Mouse (Mus musculus): ENCODE results near the gene Etl4. TPM values are rescaled to one million over a fixed set of nuclear protein-coding genes. Genes with fewer than 3 reads are reported as not detected.

Gene Etl4
- polyA plus RNA-seq, 1 experiment, result 19.0 TPM

DNA sequence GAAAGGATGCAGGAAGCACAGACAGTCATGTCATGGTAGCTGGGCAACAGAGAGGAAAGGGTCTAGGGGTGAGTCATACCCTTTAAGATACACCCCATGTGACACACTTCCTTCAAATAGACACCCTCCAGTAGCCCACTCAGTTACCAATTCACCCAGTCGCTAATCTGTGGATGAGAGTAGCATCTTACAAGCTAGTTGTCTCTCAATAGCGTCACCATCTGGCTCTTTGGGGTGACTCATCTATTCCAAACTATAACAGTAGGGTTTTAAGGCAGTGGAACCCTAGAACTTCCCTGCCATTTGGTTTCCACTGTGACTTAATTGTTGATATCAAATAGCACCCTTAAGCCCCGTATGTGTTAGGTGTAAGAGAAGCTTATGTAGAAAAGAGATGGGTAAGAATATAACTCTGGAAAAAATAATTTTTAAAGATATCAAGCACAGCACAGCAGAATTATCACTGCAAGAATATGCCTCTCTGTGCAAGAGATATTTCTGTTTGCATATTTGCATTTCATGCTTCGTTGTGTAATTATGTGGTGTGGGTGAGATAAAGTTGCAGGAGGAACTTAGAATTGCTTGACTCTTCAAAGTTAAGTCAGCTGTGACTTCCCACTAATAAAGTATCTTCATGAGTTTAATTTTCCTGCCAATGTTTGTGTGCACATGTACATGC is 166.7 kb downstream of the Etl4 start:
- Histone ChIP-seq H3K36me3 (ENCODE audit: control insufficient read depth, insufficient read depth, low read length) (no peaks in the 10 kb centered on the region), H3K4me3 (ENCODE audit: low read depth, low read length) (no peak overlapping the region), H3K4me1 (ENCODE audit: control insufficient read depth, insufficient read depth, insufficient read length, low read length) (no peaks in the 10 kb centered on the region), H3K27me3 (ENCODE audit: control insufficient read depth, insufficient read depth, low read length) (no peaks in the 10 kb centered on the region), H3K27ac (ENCODE audit: insufficient read depth, low read depth, low read length) (no peak overlapping the region)
- TF ChIP-seq POLR2A (IDR thresholded peaks at IDR 0.05; ENCODE audit: low read depth, low read length), result no peak
- TF ChIP-seq CTCF (IDR thresholded peaks at IDR 0.05; ENCODE audit: extremely low read depth, insufficient read length, insufficient replicate concordance, low read depth, low read length), result no peak
- 75% methylated on average over 4 of the region's 4 CpGs for WGBS

DNA sequence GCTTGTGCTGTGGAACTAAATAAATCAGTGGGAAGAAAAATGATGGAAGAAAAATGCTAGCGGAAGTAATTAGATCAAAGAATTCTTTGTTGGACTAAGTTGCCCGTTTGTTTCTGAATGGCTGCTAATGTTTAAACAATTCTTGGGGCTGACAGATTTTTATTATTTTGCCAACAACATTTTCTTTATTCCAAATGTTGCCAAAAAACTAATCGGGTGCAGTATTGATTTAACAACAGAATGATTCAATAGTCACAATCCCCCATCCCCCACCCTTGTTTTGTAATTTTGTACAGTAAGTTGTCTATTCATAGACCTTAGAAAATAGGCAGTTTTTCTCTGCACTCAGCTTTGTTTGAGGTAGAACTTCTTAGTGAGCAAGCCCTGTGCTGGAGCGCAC is 175.2 kb downstream of the Etl4 start:
- no peak overlapping the region for H3K4me3 ChIP-seq (ENCODE audit: low read depth, low read length)
- H3K27me3 ChIP-seq (ENCODE audit: control insufficient read depth, insufficient read depth, low read length), result no peaks in the 10 kb centered on the region
- no peaks in the 10 kb centered on the region for H3K36me3 ChIP-seq (ENCODE audit: control insufficient read depth, insufficient read depth, low read length)
- WGBS, result 72% methylated on average over 4 of the region's 4 CpGs
- TF ChIP-seq POLR2A (IDR thresholded peaks at IDR 0.05; ENCODE audit: low read depth, low read length) (no peak), CTCF (IDR thresholded peaks at IDR 0.05; ENCODE audit: extremely low read depth, insufficient read length, insufficient replicate concordance, low read depth, low read length) (no peak)
- H3K4me1 ChIP-seq (ENCODE audit: control insufficient read depth, insufficient read depth, insufficient read length, low read length), result no peaks in the 10 kb centered on the region
- H3K27ac ChIP-seq (ENCODE audit: insufficient read depth, low read depth, low read length), result no peak overlapping the region

DNA sequence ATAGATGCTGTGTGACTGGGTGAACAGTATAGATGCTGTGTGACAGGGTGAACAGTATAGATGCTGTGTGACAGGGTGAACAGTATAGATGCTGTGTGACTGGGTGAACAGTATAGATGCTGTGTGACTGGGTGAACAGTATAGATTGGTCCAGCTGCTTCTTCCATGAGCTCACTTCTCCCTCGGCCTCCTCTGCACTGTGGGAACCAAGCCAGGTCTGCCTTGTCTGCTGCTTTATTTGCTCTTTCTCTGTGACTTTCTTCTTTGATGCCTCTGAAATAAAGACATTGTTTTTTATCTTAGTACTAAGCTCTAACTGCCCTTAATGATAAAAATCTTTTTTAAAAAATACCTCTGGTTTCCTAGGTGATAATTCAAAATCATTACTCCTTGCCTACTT is 195.9 kb downstream of the Etl4 start:
- H3K4me3 ChIP-seq (ENCODE audit: low read depth, low read length), result no peak overlapping the region
- H3K4me1 ChIP-seq (ENCODE audit: control insufficient read depth, insufficient read depth, insufficient read length, low read length), result no peaks in the 10 kb centered on the region
- TF ChIP-seq POLR2A (IDR thresholded peaks at IDR 0.05; ENCODE audit: low read depth, low read length) (no peak), CTCF (IDR thresholded peaks at IDR 0.05; ENCODE audit: extremely low read depth, insufficient read length, insufficient replicate concordance, low read depth, low read length) (no peak)
- no peak overlapping the region for H3K27ac ChIP-seq (ENCODE audit: insufficient read depth, low read depth, low read length)
- WGBS, result 55% methylated on average over 1 of the region's 1 CpGs
- no peaks in the 10 kb centered on the region for H3K27me3 ChIP-seq (ENCODE audit: control insufficient read depth, insufficient read depth, low read length)
- H3K36me3 ChIP-seq (ENCODE audit: control insufficient read depth, insufficient read depth, low read length), result no peaks in the 10 kb centered on the region

DNA sequence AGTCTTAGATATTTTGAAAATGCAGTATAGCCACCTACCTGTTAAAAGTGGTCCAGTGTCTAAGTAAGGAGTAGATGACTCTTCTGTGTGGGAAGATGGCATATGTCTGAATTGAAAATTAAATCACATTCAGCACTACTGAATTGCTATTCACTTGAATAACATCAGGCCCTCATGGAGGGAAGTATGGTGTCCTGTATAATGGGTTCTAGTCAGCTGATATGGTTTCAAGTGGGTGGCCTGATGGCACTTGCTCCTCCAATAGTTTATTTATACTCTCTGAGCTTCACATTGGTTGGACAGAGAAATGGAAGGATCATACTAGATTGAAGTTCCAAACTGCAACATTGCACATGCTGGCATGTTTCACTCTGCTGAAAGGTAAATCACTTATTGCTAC is 202.1 kb downstream of the Etl4 start:
- no peak for TF ChIP-seq CTCF (IDR thresholded peaks at IDR 0.05; ENCODE audit: extremely low read depth, insufficient read length, insufficient replicate concordance, low read depth, low read length)
- TF ChIP-seq POLR2A (IDR thresholded peaks at IDR 0.05; ENCODE audit: low read depth, low read length), result no peak
- Histone ChIP-seq H3K4me3 (ENCODE audit: low read depth, low read length) (no peak overlapping the region), H3K27ac (ENCODE audit: insufficient read depth, low read depth, low read length) (no peak overlapping the region), H3K36me3 (ENCODE audit: control insufficient read depth, insufficient read depth, low read length) (no peaks in the 10 kb centered on the region), H3K27me3 (ENCODE audit: control insufficient read depth, insufficient read depth, low read length) (no peaks in the 10 kb centered on the region), H3K4me1 (ENCODE audit: control insufficient read depth, insufficient read depth, insufficient read length, low read length) (no peaks in the 10 kb centered on the region)

DNA sequence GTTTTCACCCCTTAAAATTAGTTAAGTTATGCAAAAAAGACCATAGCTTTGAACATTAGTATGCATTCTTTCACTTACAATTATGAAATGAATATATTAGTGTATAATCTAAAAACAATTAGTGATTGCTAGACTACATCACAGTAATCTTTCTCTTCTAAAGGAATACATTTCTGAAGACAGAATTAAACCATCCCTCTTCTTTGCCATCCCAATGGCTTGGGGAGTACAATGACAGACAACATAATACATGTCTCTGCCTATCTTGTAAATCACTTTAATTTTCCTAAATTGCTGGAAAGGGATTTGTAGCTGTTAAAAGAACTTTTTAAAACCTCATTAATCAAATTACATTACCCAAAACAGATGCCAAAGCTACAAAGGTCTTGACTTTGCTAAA is 216.3 kb downstream of the Etl4 start:
- Histone ChIP-seq H3K27ac (ENCODE audit: insufficient read depth, low read depth, low read length) (no peak overlapping the region), H3K36me3 (ENCODE audit: control insufficient read depth, insufficient read depth, low read length) (no peaks in the 10 kb centered on the region), H3K4me3 (ENCODE audit: low read depth, low read length) (no peak overlapping the region), H3K4me1 (ENCODE audit: control insufficient read depth, insufficient read depth, insufficient read length, low read length) (no peaks in the 10 kb centered on the region), H3K27me3 (ENCODE audit: control insufficient read depth, insufficient read depth, low read length) (no peaks in the 10 kb centered on the region)
- no peak for TF ChIP-seq POLR2A (IDR thresholded peaks at IDR 0.05; ENCODE audit: low read depth, low read length)
- TF ChIP-seq CTCF (IDR thresholded peaks at IDR 0.05; ENCODE audit: extremely low read depth, insufficient read length, insufficient replicate concordance, low read depth, low read length), result no peak

DNA sequence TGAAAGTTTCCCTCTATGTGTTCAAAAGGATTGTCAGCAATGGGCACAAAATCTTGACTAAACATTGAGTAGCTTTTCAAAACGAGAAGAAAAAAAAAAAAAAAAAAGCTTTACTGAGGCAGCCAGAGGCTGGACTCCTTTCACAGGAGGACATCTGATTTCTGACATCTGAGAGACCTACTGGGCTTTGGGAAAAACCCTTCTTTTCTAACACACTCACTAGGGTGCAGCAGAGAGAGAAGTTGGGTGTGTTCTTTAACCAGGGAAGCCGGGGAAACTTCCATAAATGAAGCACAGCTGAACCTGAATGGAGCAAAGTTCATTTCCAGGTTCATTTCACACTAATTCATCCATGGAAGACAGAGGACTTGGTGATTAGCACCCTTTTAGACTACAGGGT is 222.2 kb downstream of the Etl4 start:
- 7% methylated on average over 2 of the region's 2 CpGs for WGBS
- no peak for TF ChIP-seq CTCF (IDR thresholded peaks at IDR 0.05; ENCODE audit: extremely low read depth, insufficient read length, insufficient replicate concordance, low read depth, low read length)
- no peak for TF ChIP-seq POLR2A (IDR thresholded peaks at IDR 0.05; ENCODE audit: low read depth, low read length)
- no peak overlapping the region for H3K27ac ChIP-seq (ENCODE audit: insufficient read depth, low read depth, low read length)
- H3K4me3 ChIP-seq (ENCODE audit: low read depth, low read length), result no peak overlapping the region
- no peaks in the 10 kb centered on the region for H3K4me1 ChIP-seq (ENCODE audit: control insufficient read depth, insufficient read depth, insufficient read length, low read length)
- no peaks in the 10 kb centered on the region for H3K36me3 ChIP-seq (ENCODE audit: control insufficient read depth, insufficient read depth, low read length)
- H3K27me3 ChIP-seq (ENCODE audit: control insufficient read depth, insufficient read depth, low read length), result no peaks in the 10 kb centered on the region

DNA sequence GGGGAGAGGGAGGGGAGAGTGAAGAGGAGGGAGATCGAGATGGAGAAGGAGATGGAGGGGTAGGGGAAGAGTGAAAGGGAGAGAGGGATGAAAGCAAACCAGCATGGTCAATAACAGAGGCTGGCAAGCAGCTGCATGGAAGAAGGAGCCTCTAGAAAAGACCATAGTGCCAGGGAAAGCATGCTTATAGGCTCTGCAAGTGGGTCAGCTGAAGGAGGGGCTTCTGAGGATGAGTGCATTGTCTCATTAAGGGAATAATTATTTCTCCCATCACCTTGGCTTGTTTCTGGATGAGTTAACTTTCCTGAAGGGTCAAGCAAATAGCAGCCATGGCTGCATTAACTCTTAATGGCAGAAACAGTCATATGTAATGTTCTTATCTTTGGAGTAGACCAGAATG is 228.8 kb downstream of the Etl4 start:
- 62% methylated on average over 1 of the region's 1 CpGs for WGBS
- no peak overlapping the region for H3K27ac ChIP-seq (ENCODE audit: insufficient read depth, low read depth, low read length)
- H3K4me1 ChIP-seq (ENCODE audit: control insufficient read depth, insufficient read depth, insufficient read length, low read length), result no peaks in the 10 kb centered on the region
- no peaks in the 10 kb centered on the region for H3K36me3 ChIP-seq (ENCODE audit: control insufficient read depth, insufficient read depth, low read length)
- H3K27me3 ChIP-seq (ENCODE audit: control insufficient read depth, insufficient read depth, low read length), result no peaks in the 10 kb centered on the region
- no peak overlapping the region for H3K4me3 ChIP-seq (ENCODE audit: low read depth, low read length)
- TF ChIP-seq POLR2A (IDR thresholded peaks at IDR 0.05; ENCODE audit: low read depth, low read length) (no peak), CTCF (IDR thresholded peaks at IDR 0.05; ENCODE audit: extremely low read depth, insufficient read length, insufficient replicate concordance, low read depth, low read length) (no peak)

Data from small intestine, adult 2 months (tissue).